Mouse (Mus musculus) brain, embryonic 14.5 days (tissue): ENCODE measurements around the gene Sec23b. TPM values are rescaled to one million over a fixed set of nuclear protein-coding genes. Genes with fewer than 3 reads are reported as not detected.

ENCODE experiments used
- DNase-seq: peaks from one replicate; pipeline ENCODE4 v3.0.0-alpha.2; 2011; ENCODE audit warnings: low read depth
- CTCF ChIP-seq: fragments of 200-500 bp; IDR thresholded peaks from 2 replicates; pipeline ENCODE4 v1.5.1; 2012; ENCODE audit warnings: inconsistent platforms, mild to moderate bottlenecking, moderate library complexity, borderline replicate concordance; ENCODE audit not compliant: insufficient read depth, insufficient read length; ENCODE audit errors: extremely low read depth
- POLR2A ChIP-seq: fragments of 200-500 bp; IDR thresholded peaks from 2 replicates; pipeline ENCODE4 v1.6.1; 2012; ENCODE audit warnings: mild to moderate bottlenecking, inconsistent platforms, borderline replicate concordance; ENCODE audit not compliant: poor library complexity, insufficient read depth, insufficient read length, severe bottlenecking; ENCODE audit errors: extremely low read depth
- polyA plus RNA-seq: library from polyadenylated mRNA; depleted of rRNA; stranded (reverse); fragments of >200 nt; gene quantifications from 2 replicates; pipeline ENCODE4 v1.2.3, GENCODE M21; 2012; rRNA removed

Sec23b gene
- polyA plus RNA-seq: 63.3 and 64.5 TPM in 2 replicates

GRCm38 (mm10) chr2:144555820-144556552 is at the start of gene Sec23b:
Sec23b (plus strand) TSS chr2:144556229.
- DNase-seq: peak; percentile 99
- TF ChIP-seq CTCF (peak; percentile 0; the same call in 1 of the 2 replicates), POLR2A (peak; percentile 47; the same call in 1 of the 2 replicates)

- DNase-seq: no peak
- no peak for TF ChIP-seq CTCF
- no peak for TF ChIP-seq POLR2A
Observed at GRCm38 (mm10) chr2:144514619-144515018, 41.4 kb upstream of the Sec23b start.

- no peak for TF ChIP-seq POLR2A
- no peak for TF ChIP-seq CTCF
- no peak for DNase-seq
Observed at GRCm38 (mm10) chr2:144519772-144520171, 36.3 kb upstream of the Sec23b start.

- peak; percentile 23 for DNase-seq
- TF ChIP-seq POLR2A (no peak), CTCF (no peak)
Observed at GRCm38 (mm10) chr2:144525856-144526255, 30.2 kb upstream of the Sec23b start.

- peak; percentile 99 for DNase-seq
- peak; percentile 36; the same call in 1 of the 2 replicates for TF ChIP-seq POLR2A
- TF ChIP-seq CTCF: no peak
Observed at GRCm38 (mm10) chr2:144526981-144527820, 28.8 kb upstream of the Sec23b start, which contains the start of the genes Dzank1 and Polr3f. Dzank1 (minus strand) TSS chr2:144527414. Polr3f (plus strand) TSS chr2:144527718.

GRCm38 (mm10) chr2:144527821-144528174 is 28.2 kb upstream of the Sec23b start:
- TF ChIP-seq CTCF (no peak), POLR2A (no peak)
- no peak for DNase-seq

- no peak for DNase-seq
Observed at GRCm38 (mm10) chr2:144537123-144537522, 18.9 kb upstream of the Sec23b start.

GRCm38 (mm10) chr2:144541246-144541645 is 14.8 kb upstream of the Sec23b start:
- TF ChIP-seq POLR2A (no peak), CTCF (no peak; the same call in 1 of the 2 replicates)
- peak; percentile 3 for DNase-seq

More at GRCm38 (mm10) chr2:144537123-144537522, 18.9 kb upstream of the Sec23b start:
- TF ChIP-seq POLR2A: no peak

GRCm38 (mm10) chr2:144543670-144544069 is 12.4 kb upstream of the Sec23b start:
- DNase-seq: no peak
- TF ChIP-seq POLR2A (no peak), CTCF (no peak)

GRCm38 (mm10) chr2:144544630-144545029 is 11.4 kb upstream of the Sec23b start:
- no peak for TF ChIP-seq CTCF
- no peak for TF ChIP-seq POLR2A
- no peak for DNase-seq

- no peak for DNase-seq
Observed at GRCm38 (mm10) chr2:144545061-144545460, 11.0 kb upstream of the Sec23b start.

More at GRCm38 (mm10) chr2:144545061-144545460, 11.0 kb upstream of the Sec23b start:
- TF ChIP-seq CTCF: no peak
